Mouse (Mus musculus) cerebellum, adult 2 months (tissue): Measurements from ENCODE around the gene Ermard. TPM values are rescaled to one million over a fixed set of nuclear protein-coding genes. Genes with fewer than 3 reads are reported as not detected.
"Not testable (repeated sequence)": the region's sequence is repeated elsewhere in the genome, so short reads cannot be mapped to it uniquely, and the experiment has no call there.

ENCODE experiments used
- DNase-seq, 2 experiments: peaks; one replicate each; pipeline ENCODE4 v3.0.0; 2021
- H3K27ac ChIP-seq: fragments of 200-500 bp; 2 replicates; pipeline ENCODE4 v1.5.1; 2012; ENCODE audit warnings: low read length, control low read depth, inconsistent platforms; ENCODE audit not compliant: insufficient read depth
- H3K27me3 ChIP-seq: fragments of 200-500 bp; 2 replicates; pipeline ENCODE4 v1.6.1; 2012; ENCODE audit warnings: inconsistent platforms, mild to moderate bottlenecking, low read length, moderate library complexity; ENCODE audit not compliant: control insufficient read depth, insufficient read depth
- H3K4me1 ChIP-seq: fragments of 200-500 bp; 2 replicates; pipeline ENCODE4 v1.6.1; 2011; ENCODE audit warnings: low read length; ENCODE audit not compliant: control insufficient read depth, insufficient read depth
- H3K4me3 ChIP-seq: fragments of 200-500 bp; replicated peaks from 2 replicates; pipeline ENCODE3; 2011; ENCODE audit warnings: mild to moderate bottlenecking, low read depth, low read length, control low read depth; ENCODE audit not compliant: insufficient read depth
- CTCF ChIP-seq: fragments of 200-500 bp; IDR thresholded peaks from 2 replicates; pipeline ENCODE4 v1.5.1; 2011; ENCODE audit warnings: low read depth, mild to moderate bottlenecking, control low read depth, low read length, moderate library complexity, borderline replicate concordance; ENCODE audit not compliant: insufficient read depth
- POLR2A ChIP-seq: fragments of 200-500 bp; IDR thresholded peaks from 2 replicates; pipeline ENCODE4 v1.6.1; 2011; ENCODE audit warnings: low read length, control low read depth, borderline replicate concordance; ENCODE audit not compliant: insufficient read depth
- WGBS: fragments of 180-500 bp; shearing (Covaris S2); methylation state at CpG from one replicate; pipeline ENCODE4 v1.1.7; 2018; 5-methylcytosine and 5-hydroxymethylcytosine counted together
- polyA plus RNA-seq: library from polyadenylated mRNA; depleted of rRNA; stranded (reverse); fragments of >200 nt; gene quantifications from 2 replicates; pipeline ENCODE4 v1.2.3, GENCODE M21; 2012

The Ermard gene
- polyA plus RNA-seq, 1 experiment, result 107 TPM

DNA sequence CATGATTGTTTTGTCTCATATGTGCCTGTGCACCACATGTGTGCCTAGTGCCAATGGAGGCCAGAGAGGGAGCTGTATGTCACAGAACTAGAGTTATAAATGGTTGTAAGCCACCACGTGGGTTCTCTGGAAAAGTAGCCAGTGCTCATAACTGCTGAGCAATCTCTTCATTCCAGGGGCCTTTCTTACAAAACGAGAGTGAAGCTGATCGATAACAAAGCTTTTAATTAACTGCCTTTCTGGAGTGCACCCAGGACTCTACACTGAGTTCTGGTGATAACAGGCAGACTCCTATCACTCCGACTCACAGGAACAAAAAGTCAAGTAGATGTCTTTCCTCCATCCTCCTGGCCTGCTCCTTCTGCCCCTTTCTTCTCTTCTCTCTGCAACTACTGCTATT, 9.6 kb upstream of the Ermard start:
- H3K27me3 ChIP-seq, H3K4me1 ChIP-seq, H3K4me3 ChIP-seq, DNase-seq, H3K27ac ChIP-seq: not testable (repeated sequence)
- WGBS, result no CpG with 5 or more reads among the region's 4 CpGs

- H3K4me1 ChIP-seq, H3K27me3 ChIP-seq, H3K27ac ChIP-seq, DNase-seq, H3K4me3 ChIP-seq: not testable (repeated sequence)
- WGBS, result no CpG with 5 or more reads among the region's 3 CpGs
Observed at GRCm38 (mm10) chr17:15040455-15040854, 553 bp upstream of the Ermard start.

GRCm38 (mm10) chr17:15050338-15050737, 9.3 kb downstream of the Ermard start:
- WGBS, result no CpG with 5 or more reads among the region's 1 CpGs
- not testable (repeated sequence) for H3K27ac ChIP-seq, H3K27me3 ChIP-seq, H3K4me3 ChIP-seq, DNase-seq, H3K4me1 ChIP-seq

- 45% methylated on average over 1 of the region's 1 CpGs for WGBS
Observed at GRCm38 (mm10) chr17:15052766-15053165, 11.8 kb downstream of the Ermard start.

GRCm38 (mm10) chr17:15053183-15053828, 12.3 kb downstream of the Ermard start:
- H3K4me1 ChIP-seq, H3K27me3 ChIP-seq, DNase-seq, H3K27ac ChIP-seq, H3K4me3 ChIP-seq: not testable (repeated sequence)
- WGBS, result 93% methylated on average over 6 of the region's 8 CpGs

More at GRCm38 (mm10) chr17:15052766-15053165, 11.8 kb downstream of the Ermard start:
- H3K4me1 ChIP-seq, H3K27ac ChIP-seq, DNase-seq, H3K27me3 ChIP-seq, H3K4me3 ChIP-seq: not testable (repeated sequence)

- H3K4me3 ChIP-seq, H3K27me3 ChIP-seq, H3K4me1 ChIP-seq, H3K27ac ChIP-seq, DNase-seq: not testable (repeated sequence)
- WGBS, result 91% methylated on average over 12 of the region's 13 CpGs
Observed at GRCm38 (mm10) chr17:15053829-15054200, 12.8 kb downstream of the Ermard start.

DNA sequence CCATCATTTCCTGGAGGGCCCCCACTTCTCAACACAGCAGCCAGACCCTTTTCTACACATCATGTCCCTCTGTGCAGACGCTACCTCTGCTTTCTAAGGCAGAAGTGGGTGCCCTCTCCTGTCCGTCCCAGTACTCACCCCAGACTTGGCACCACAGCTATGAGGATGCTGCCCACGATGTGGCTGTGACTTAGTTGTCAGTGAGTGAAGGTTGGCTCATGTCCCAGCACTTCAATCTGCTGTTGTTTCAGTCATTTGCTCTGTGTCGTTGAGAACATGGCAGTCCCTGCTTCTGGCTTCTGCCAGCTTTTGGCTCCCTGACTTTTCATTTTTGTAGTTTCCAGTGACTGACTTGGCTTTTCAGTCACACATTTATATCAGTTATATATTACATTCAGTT, 14.9 kb downstream of the Ermard start:
- DNase-seq, result no peak
- TF ChIP-seq POLR2A, result no peak
- TF ChIP-seq CTCF, result no peak
- H3K27me3 ChIP-seq, result no peaks in the 10 kb centered on the region
- 20% methylated on average over 4 of the region's 4 CpGs for WGBS
- no peak overlapping the region for H3K27ac ChIP-seq
- no peak overlapping the region for H3K4me3 ChIP-seq
- H3K4me1 ChIP-seq, result no peaks in the 10 kb centered on the region

DNA sequence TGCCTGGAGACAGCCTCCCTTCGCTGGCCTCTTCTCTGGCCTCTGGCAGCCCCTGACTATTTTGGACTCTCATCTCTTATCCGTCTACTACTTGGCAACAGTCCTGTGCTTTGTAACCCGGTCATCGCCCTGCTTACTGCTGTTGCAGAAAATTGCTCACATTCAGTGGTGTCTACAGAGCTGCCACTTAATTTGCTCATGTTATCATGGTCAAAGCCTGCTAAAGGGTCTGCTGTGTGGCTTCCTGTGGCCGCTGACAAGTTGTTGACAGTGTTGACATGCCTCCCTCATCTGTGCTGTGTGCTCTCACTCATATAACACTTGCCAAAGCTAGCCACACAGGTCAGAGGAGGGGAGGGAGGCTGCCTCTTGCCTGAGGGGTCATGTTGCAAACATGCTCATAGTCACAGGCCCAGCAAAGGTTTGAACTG, 17.2 kb downstream of the Ermard start:
- H3K4me1 ChIP-seq, result no peaks in the 10 kb centered on the region
- DNase-seq, result no peak
- no peak overlapping the region for H3K27ac ChIP-seq
- H3K27me3 ChIP-seq, result no peaks in the 10 kb centered on the region
- no peak overlapping the region for H3K4me3 ChIP-seq
- WGBS, result 62% methylated on average over 5 of the region's 5 CpGs
- TF ChIP-seq CTCF (no peak), POLR2A (no peak)

DNA sequence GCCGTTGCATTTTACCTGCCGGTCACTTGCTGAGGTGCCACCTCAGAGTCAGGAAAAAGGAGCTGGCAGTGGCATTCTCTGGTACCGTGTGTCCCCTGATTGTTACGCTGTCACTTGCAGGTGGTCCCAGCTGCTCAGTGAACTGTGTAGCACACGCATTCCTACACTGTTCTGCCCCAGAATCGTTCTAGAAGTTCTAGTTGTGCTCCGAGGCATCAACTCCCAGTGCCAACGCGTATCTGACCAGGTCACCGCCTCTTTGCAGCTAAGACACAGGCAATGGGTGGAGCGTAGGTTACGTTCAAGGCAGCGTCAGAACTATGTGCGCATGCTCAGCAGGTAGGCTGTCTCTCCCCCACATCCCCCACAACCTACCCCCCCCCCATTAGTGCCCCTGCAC, 18.6 kb downstream of the Ermard start:
- 91% methylated on average over 14 of the region's 14 CpGs for WGBS
- H3K27me3 ChIP-seq, result no peaks in the 10 kb centered on the region
- DNase-seq, result no peak

More for the DNA sequence above, 18.6 kb downstream of the Ermard start:
- H3K27ac ChIP-seq, result no peak overlapping the region
- no peak for TF ChIP-seq CTCF
- TF ChIP-seq POLR2A, result no peak
- H3K4me3 ChIP-seq, result no peak overlapping the region
- no peaks in the 10 kb centered on the region for H3K4me1 ChIP-seq
